Mouse (Mus musculus) left cerebral cortex, postnatal 25 days (tissue): Measurements from ENCODE around the gene Dffa. TPM values are rescaled to one million over a fixed set of nuclear protein-coding genes. Genes with fewer than 3 reads are reported as not detected.
"Not testable (repeated sequence)": the region's sequence is repeated elsewhere in the genome, so short reads cannot be mapped to it uniquely, and the experiment has no call there.

Source experiments
- DNase-seq, 2 experiments: peaks; one replicate each; pipeline ENCODE4 v3.0.0; 2022; ENCODE audit warnings: low spot score in 2 of 2, mixed read lengths in 1 of 2
- intact Hi-C: fragments of 180-260 bp; cut with DNase I; formaldehyde crosslinking; loops from one replicate; pipeline ENCODE4 v1.15.1; 2025
- total RNA-seq, 2 experiments: library from RNA; stranded (reverse); gene quantifications; 2 replicates each; pipeline ENCODE4 v1.2.3; 2021

Gene Dffa
- total RNA-seq, 2 experiments from 2014 or later: 54.9 to 58.6 TPM

- intact Hi-C loops: no loop called here
- DNase-seq: no peak
These were observed 12.6 kb upstream of the Dffa start for GRCm38 (mm10) chr4:149091364-149091763.

GRCm38 (mm10) chr4:149097956-149098355 lies 6.0 kb upstream of the Dffa start:
- intact Hi-C loops: no loop called here
- DNase-seq: no peak

- intact Hi-C loops: no loop called here
- no peak for DNase-seq
These were observed 5.4 kb upstream of the Dffa start for GRCm38 (mm10) chr4:149098571-149098970.

GRCm38 (mm10) chr4:149099369-149100017 lies 4.5 kb upstream of the Dffa start, which contains the start of gene Pex14:
Gene Pex14 (minus strand): TSS chr4:149099876.
- peak; percentile 91 to 94 for DNase-seq
- intact Hi-C loops: no loop called here

- DNase-seq, intact Hi-C loops: not testable (repeated sequence)
These were observed 3.5 kb upstream of the Dffa start for GRCm38 (mm10) chr4:149100449-149100848.

- DNase-seq: no peak
- intact Hi-C loops: no loop called here
These were observed 2.5 kb upstream of the Dffa start for GRCm38 (mm10) chr4:149101456-149101855.

- intact Hi-C loops: not testable (repeated sequence)
These were observed 16.1 kb downstream of the Dffa start for GRCm38 (mm10) chr4:149119978-149120562.

GRCm38 (mm10) chr4:149123432-149123831 lies 19.5 kb downstream of the Dffa start:
- intact Hi-C loops: no loop called here
- DNase-seq: no peak

More at GRCm38 (mm10) chr4:149119978-149120562, 16.1 kb downstream of the Dffa start:
- not testable (repeated sequence) for DNase-seq

- intact Hi-C loops: no loop called here
These were observed 21.6 kb downstream of the Dffa start for GRCm38 (mm10) chr4:149125341-149126114.

GRCm38 (mm10) chr4:149126115-149126509 lies 22.2 kb downstream of the Dffa start:
- DNase-seq: no peak
- intact Hi-C loops: no loop called here

More at GRCm38 (mm10) chr4:149125341-149126114, 21.6 kb downstream of the Dffa start:
- no peak for DNase-seq

GRCm38 (mm10) chr4:149126663-149127062 lies 22.7 kb downstream of the Dffa start, which contains the start of gene Cort:
Gene Cort (minus strand): TSS chr4:149126763.
- intact Hi-C loops: no loop called here
- peak in 1 of 2 experiments; percentile 54 for DNase-seq

GRCm38 (mm10) chr4:149128467-149128866 lies 24.5 kb downstream of the Dffa start:
- peak in 1 of 2 experiments; percentile 76 for DNase-seq
- intact Hi-C loops: no loop called here

GRCm38 (mm10) chr4:149131021-149131752 lies 27.2 kb downstream of the Dffa start:
- DNase-seq: no peak
- intact Hi-C loops: no loop called here

- intact Hi-C loops: no loop called here
These were observed 28.0 kb downstream of the Dffa start for GRCm38 (mm10) chr4:149131789-149132565.

GRCm38 (mm10) chr4:149133395-149133794 lies 29.4 kb downstream of the Dffa start:
- DNase-seq: no peak
- intact Hi-C loops: no loop called here

More at GRCm38 (mm10) chr4:149131789-149132565, 28.0 kb downstream of the Dffa start:
- DNase-seq: no peak

GRCm38 (mm10) chr4:149136116-149136850 lies 32.3 kb downstream of the Dffa start:
- intact Hi-C loops: no loop called here
- no peak for DNase-seq

- intact Hi-C loops: no loop called here
- DNase-seq: peak; percentile 89 to 90
These were observed 33.2 kb downstream of the Dffa start, which contains the start of gene Cenps for GRCm38 (mm10) chr4:149136982-149137770. Gene Cenps (minus strand): TSS chr4:149137629.
